ENCODE assay signal across 8 mouse cellular contexts in genomic region chr12:69537675-69538361, GRCm38 (mm10). TPM values are rescaled to one million over a fixed set of nuclear protein-coding genes. Genes with fewer than 3 reads are reported as not detected.
DNase-seq lines count a peak whose midpoint lies in the region; ATAC-seq lines count a peak whose summit lies in the region.

No protein-coding gene starts in this region.

- H3K36me3 ChIP-seq in heart, embryonic 14.5 days (ENCODE audit: control insufficient read depth, insufficient read depth, low read length): no peaks in the 10 kb centered on the region
- H3K36me3 ChIP-seq in kidney, embryonic 16.5 days (ENCODE audit: insufficient read depth, low read length): no peaks in the 10 kb centered on the region
- no peaks in the 10 kb centered on the region for H3K36me3 ChIP-seq in neural tube, embryonic 11.5 days (ENCODE audit: control insufficient read depth, insufficient read depth, low read length)

- peak overlapping the region; percentile 67 for H3K9ac ChIP-seq in heart, embryonic 14.5 days (ENCODE audit: low read length)
- peak overlapping the region; percentile 56 for H3K9ac ChIP-seq in kidney, embryonic 16.5 days (replicated peaks; ENCODE audit: low read length)
- H3K9ac ChIP-seq in neural tube, embryonic 11.5 days (ENCODE audit: low read length): peak overlapping the region; percentile 32; the same call in 1 of the 2 replicates

- peak overlapping the region; percentile 25 to 26 for H3K4me3 ChIP-seq in heart, embryonic 14.5 days (ENCODE audit: control insufficient read depth in 1 of 2, insufficient read depth in 1 of 2, low read depth in 1 of 2, low read length in 2 of 2)
- H3K4me3 ChIP-seq in kidney, embryonic 16.5 days (ENCODE audit: low read length): peak overlapping the region; percentile 17
- H3K4me3 ChIP-seq in neural tube, embryonic 11.5 days (ENCODE audit: low read depth, low read length): no peak overlapping the region

- peak; percentile 82 for DNase-seq in 3T3-L1 (ENCODE audit: low read depth, low spot score)
- DNase-seq in Muller cell, postnatal 12 days (ENCODE audit: inconsistent ontology term): peak; percentile 70
- peak; percentile 79 for DNase-seq in fibroblast of lung, adult 2 months (ENCODE audit: low read depth)
- DNase-seq in lung, adult 18-20 months: peak; percentile 58 to 68
- DNase-seq in neural tube, embryonic 11.5 days (ENCODE audit: low spot score): peak; percentile 26
- DNase-seq in yolk sac, embryonic 10.5 days (ENCODE audit: low spot score): peak; percentile 68

- 1% methylated on average over 19 of the region's 19 CpGs for WGBS in heart, embryonic 14.5 days
- 14% methylated on average over 19 of the region's 19 CpGs for WGBS in kidney, embryonic 16.5 days
- 63% methylated on average over 19 of the region's 19 CpGs for WGBS in neural tube, embryonic 11.5 days

- H3K27me3 ChIP-seq in heart, embryonic 14.5 days (ENCODE audit: control insufficient read depth, insufficient read depth, low read length): no peaks in the 10 kb centered on the region
- 0 out of 2 replicates have a peak, but pooled peaks cover 4% of the 10 kb centered on the region for H3K27me3 ChIP-seq in kidney, embryonic 16.5 days (ENCODE audit: insufficient read depth, low read length)
- no peaks in the 10 kb centered on the region for H3K27me3 ChIP-seq in neural tube, embryonic 11.5 days (ENCODE audit: control insufficient read depth, insufficient read depth, low read length)

- no peaks in the 10 kb centered on the region for H3K9me3 ChIP-seq in heart, embryonic 14.5 days (ENCODE audit: control insufficient read depth, low read length)
- H3K9me3 ChIP-seq in kidney, embryonic 16.5 days (ENCODE audit: low read length): no peaks in the 10 kb centered on the region
- H3K9me3 ChIP-seq in neural tube, embryonic 11.5 days (ENCODE audit: control insufficient read depth, low read length): no peaks in the 10 kb centered on the region

- H3K27ac ChIP-seq in heart, embryonic 14.5 days (replicated peaks in 1 of 2; ENCODE audit: control insufficient read depth in 1 of 2, insufficient read depth in 1 of 2, low read depth in 2 of 2, low read length in 2 of 2): peak overlapping the region; percentile 90 to 94
- peak overlapping the region; percentile 86 for H3K27ac ChIP-seq in kidney, embryonic 16.5 days (ENCODE audit: low read length)
- 0 out of 2 replicates have a peak overlapping the region, but pooled peaks have one; percentile 44 for H3K27ac ChIP-seq in neural tube, embryonic 11.5 days (ENCODE audit: low read depth, low read length)

- peak overlapping the region; percentile 67 for H3K4me2 ChIP-seq in heart, embryonic 14.5 days (ENCODE audit: low read length)
- H3K4me2 ChIP-seq in kidney, embryonic 16.5 days (replicated peaks; ENCODE audit: low read depth, low read length): peak overlapping the region; percentile 52
- H3K4me2 ChIP-seq in neural tube, embryonic 11.5 days (ENCODE audit: low read depth): no peak overlapping the region; the same call in 1 of the 2 replicates

- peaks cover 23 to 26% of the 10 kb centered on the region in 2 experiments for H3K4me1 ChIP-seq in heart, embryonic 14.5 days (ENCODE audit: control insufficient read depth in 2 of 2, insufficient read depth in 2 of 2, low read length in 2 of 2)
- H3K4me1 ChIP-seq in kidney, embryonic 16.5 days (ENCODE audit: insufficient read depth, low read length): peaks cover 42% of the 10 kb centered on the region
- H3K4me1 ChIP-seq in neural tube, embryonic 11.5 days (ENCODE audit: control insufficient read depth, insufficient read depth, low read length): 0 out of 2 replicates have a peak, but pooled peaks cover 3% of the 10 kb centered on the region

- ATAC-seq in heart, embryonic 14.5 days (ENCODE audit: insufficient number of reproducible peaks, insufficient read depth, low FRiP score, low read depth): peak; percentile 67
- peak; percentile 17; the same call in 1 of the 2 replicates for ATAC-seq in kidney, embryonic 16.5 days (ENCODE audit: low FRiP score, low TSS enrichment)
- ATAC-seq in neural tube, embryonic 11.5 days (ENCODE audit: insufficient read depth, low FRiP score, low TSS enrichment): no peak

RNA-seq across cellular contexts. Expression of gene Vcpkmt, which starts 45.0 kb away (rescaled TPM):
- polyA plus RNA-seq in heart, embryonic 14.5 days (2014; fragmentation: Nextera tagmentation; extraction: Ambion mirVana): 14.2 and 15.4 TPM in 2 replicates
- 21.2 and 25.7 TPM in 2 replicates for polyA plus RNA-seq in kidney, embryonic 16.5 days (2015; fragmentation: Nextera tagmentation; extraction: Ambion mirVana)
- polyA plus RNA-seq in neural tube, embryonic 11.5 days (2014; fragmentation: Nextera tagmentation; extraction: Ambion mirVana): 19.8 and 20.1 TPM in 2 replicates

Comparison
In these comparisons a context has a peak if more than half of its experiments do, and no peak if none do; other contexts are left out.
1. DNase-seq: peak in every context shown above with its lines; median percentile 82 in 3T3-L1; 79 in fibroblast of lung, adult 2 months; 70 in Muller cell, postnatal 12 days; 68 in yolk sac, embryonic 10.5 days; 63 in lung, adult 18-20 months; 26 in neural tube, embryonic 11.5 days.